Mouse (Mus musculus) G1E (cell line): ENCODE measurements around the gene Polm. TPM values are rescaled to one million over a fixed set of nuclear protein-coding genes. Genes with fewer than 3 reads are reported as not detected.

Source experiments
- ATAC-seq: 2 replicates; pipeline ENCODE4 v1.8.0; 2016; ENCODE audit warnings: mild to moderate bottlenecking; ENCODE audit not compliant: insufficient number of reproducible peaks, poor library complexity, low FRiP score, severe bottlenecking; ENCODE audit errors: extremely low read depth
- DNase-seq: peaks from one replicate; pipeline ENCODE4 v3.0.0; 2012; ENCODE audit warnings: low spot score
- H3K27me3 ChIP-seq: 2 replicates; pipeline ENCODE4 v1.6.1; 2012; ENCODE audit warnings: mild to moderate bottlenecking, low read length, inconsistent platforms; ENCODE audit not compliant: insufficient read depth
- H3K36me3 ChIP-seq: replicated peaks from 2 replicates; pipeline ENCODE3; 2012; ENCODE audit warnings: mild to moderate bottlenecking, inconsistent platforms
- H3K4me1 ChIP-seq: 2 replicates; pipeline ENCODE4 v1.6.1; 2012; ENCODE audit warnings: low read depth, low read length, inconsistent platforms, mixed read lengths; ENCODE audit not compliant: insufficient read depth
- H3K4me3 ChIP-seq: 2 replicates; pipeline ENCODE4 v1.5.1; 2012; ENCODE audit warnings: low read depth, mild to moderate bottlenecking, inconsistent platforms, low read length, moderate library complexity, mixed read lengths
- H3K9me3 ChIP-seq: replicated peaks from 2 replicates; pipeline ENCODE4 v1.6.1; 2012; ENCODE audit warnings: inconsistent platforms
- CTCF ChIP-seq: IDR thresholded peaks from 2 replicates; pipeline ENCODE4 v1.5.1; 2012; ENCODE audit warnings: low read depth, low read length, inconsistent platforms, mixed read lengths
- GATA1 ChIP-seq: IDR thresholded peaks from 2 replicates; pipeline ENCODE4 v1.6.1; 2012; ENCODE audit warnings: borderline replicate concordance, low read length, inconsistent platforms, mixed read lengths
- GATA2 ChIP-seq: IDR thresholded peaks from 2 replicates; pipeline ENCODE4 v1.6.1; 2012; ENCODE audit warnings: low read depth, low read length, inconsistent platforms, borderline replicate concordance
- POLR2AphosphoS5 ChIP-seq: IDR thresholded peaks from 2 replicates; pipeline ENCODE4 v1.6.1; 2012; ENCODE audit warnings: low read depth, low read length, inconsistent platforms; ENCODE audit not compliant: insufficient replicate concordance
- TAL1 ChIP-seq: conservative IDR thresholded peaks from 2 replicates; pipeline ENCODE4 v1.6.1; 2012; ENCODE audit warnings: low read depth, low read length, inconsistent platforms, mixed read lengths
- polyA plus RNA-seq: library from polyadenylated mRNA; stranded (reverse); fragments of >175 nt; gene quantifications from 2 replicates; pipeline ENCODE4 v1.2.3, GENCODE M21; 2012
- total RNA-seq, 2 experiments: library from RNA; stranded (forward) in 1 of 2; stranded (reverse) in 1 of 2; fragments of 200-1000 nt in 1 of 2; fragments of >200 nt in 1 of 2; fragmentation: Nextera tagmentation in 1 of 2; gene quantifications; 2 replicates each; pipeline ENCODE4 v1.2.3; 2014 to 2017

The Polm gene
- total and polyA plus RNA-seq, 3 experiments = 15.4 to 38.2 (median 32.1) TPM

- ATAC-seq = peak; percentile 38; the same call in 1 of the 2 replicates
- DNase-seq = peak; percentile 78
- peak; percentile 46 for TF ChIP-seq CTCF
- TF ChIP-seq POLR2AphosphoS5 = no peak
- peaks cover 50% of the 10 kb centered on the region for H3K4me1 ChIP-seq
- H3K27me3 ChIP-seq = no peaks in the 10 kb centered on the region
- peaks cover 53% of the 10 kb centered on the region for H3K36me3 ChIP-seq
- H3K4me3 ChIP-seq = peak overlapping the region; percentile 98
- no peaks in the 10 kb centered on the region for H3K9me3 ChIP-seq
Observed at GRCm38 (mm10) chr11:5789071-5789753, 48.6 kb downstream of the Polm start.

GRCm38 (mm10) chr11:5788056-5789014 is 49.5 kb downstream of the Polm start, which contains the start of gene Dbnl:
Gene Dbnl (plus strand): TSS chr11:5788488.
- TF ChIP-seq GATA1 (no peak), CTCF (peak; percentile 72)
- H3K36me3 ChIP-seq = peaks cover 48% of the 10 kb centered on the region
- H3K27me3 ChIP-seq = no peaks in the 10 kb centered on the region
- ATAC-seq = peak; percentile 73
- peak within 1 kb of the TSS; percentile 98 for H3K4me3 ChIP-seq
- H3K4me1 ChIP-seq = peaks cover 47% of the 10 kb centered on the region
- peak; percentile 87 for DNase-seq
- no peaks in the 10 kb centered on the region for H3K9me3 ChIP-seq

GRCm38 (mm10) chr11:5787671-5788055 is 50.2 kb downstream of the Polm start:
- ATAC-seq (no peak), DNase-seq (no peak)
- peaks cover 43% of the 10 kb centered on the region for H3K4me1 ChIP-seq
- TF ChIP-seq GATA1 (no peak), POLR2AphosphoS5 (no peak), CTCF (no peak), GATA2 (no peak), TAL1 (no peak)
- H3K27me3 ChIP-seq = no peaks in the 10 kb centered on the region
- H3K4me3 ChIP-seq = peak overlapping the region; percentile 98
- no peaks in the 10 kb centered on the region for H3K9me3 ChIP-seq
- peaks cover 42% of the 10 kb centered on the region for H3K36me3 ChIP-seq

DNA sequence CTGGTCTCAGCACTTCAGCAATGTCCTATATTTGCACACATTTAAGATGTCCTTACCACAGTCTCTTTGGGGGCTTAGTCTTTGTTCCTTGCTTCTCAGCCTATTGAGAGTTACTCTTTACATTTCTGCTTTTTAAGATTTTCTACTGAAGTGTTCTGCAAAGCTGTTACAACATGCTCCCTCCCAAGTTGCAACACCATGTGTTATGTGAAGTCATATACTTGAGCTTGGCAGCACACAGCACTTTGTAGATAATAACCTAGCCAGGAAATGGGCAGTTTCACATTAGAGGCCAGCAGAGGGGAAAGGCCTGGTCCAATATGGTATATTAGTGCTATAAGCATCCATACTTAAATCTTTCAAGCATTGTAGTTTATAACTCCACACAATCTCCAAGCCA is 52.1 kb downstream of the Polm start:
- Histone ChIP-seq H3K27me3 (no peaks in the 10 kb centered on the region), H3K4me1 (peaks cover 35% of the 10 kb centered on the region), H3K4me3 (no peak overlapping the region), H3K36me3 (peaks cover 35% of the 10 kb centered on the region), H3K9me3 (no peaks in the 10 kb centered on the region)
- TF ChIP-seq TAL1 = no peak
- TF ChIP-seq CTCF = no peak
- no peak for TF ChIP-seq POLR2AphosphoS5
- no peak for TF ChIP-seq GATA1
- no peak for TF ChIP-seq GATA2
- DNase-seq (no peak), ATAC-seq (no peak)

DNA sequence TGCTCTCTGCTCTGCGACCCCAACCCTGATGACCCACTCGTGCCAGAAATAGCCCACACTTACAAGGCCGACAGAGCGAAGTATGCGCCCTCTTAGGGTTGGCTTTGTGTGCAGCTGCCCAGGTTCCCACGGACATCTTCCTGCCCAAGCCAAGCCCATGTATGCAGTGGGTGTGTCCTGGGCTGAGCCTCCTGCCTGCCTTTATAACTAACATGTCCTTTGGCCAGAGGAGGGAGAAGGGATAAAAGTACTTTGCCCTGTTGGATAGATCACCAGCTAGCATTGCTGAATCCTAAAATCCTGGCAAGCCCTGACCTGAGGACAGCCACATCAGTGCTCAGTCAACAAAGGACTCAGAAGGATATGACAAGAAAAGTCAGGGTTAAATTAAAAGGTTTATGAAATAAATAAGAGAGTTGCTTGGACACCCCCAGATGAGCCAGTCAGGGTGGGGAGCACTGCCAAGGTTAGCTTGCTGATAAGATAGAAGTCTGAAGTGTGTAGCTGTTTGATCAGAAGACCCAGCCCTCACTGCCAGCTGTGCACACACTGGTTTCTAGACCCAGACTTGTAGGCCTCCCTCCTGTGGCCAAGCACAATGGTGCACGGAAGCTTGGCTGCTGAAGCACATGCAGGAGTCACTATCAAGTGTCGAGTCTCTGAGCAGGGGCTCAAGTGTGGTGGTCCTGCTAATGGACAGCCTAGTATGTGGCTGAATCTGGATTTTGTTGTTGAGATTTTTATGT is 55.4 kb downstream of the Polm start:
- DNase-seq (peak; percentile 26), ATAC-seq (no peak)
- 0 out of 2 replicates have a peak overlapping the region, but pooled peaks have one; percentile 9 for H3K4me3 ChIP-seq
- no peaks in the 10 kb centered on the region for H3K9me3 ChIP-seq
- no peak for TF ChIP-seq POLR2AphosphoS5
- no peak for TF ChIP-seq TAL1
- TF ChIP-seq CTCF = no peak
- TF ChIP-seq GATA2 = no peak
- no peak for TF ChIP-seq GATA1
- peaks cover 17% of the 10 kb centered on the region for H3K4me1 ChIP-seq
- H3K36me3 ChIP-seq = peaks cover 32% of the 10 kb centered on the region
- H3K27me3 ChIP-seq = no peaks in the 10 kb centered on the region

DNA sequence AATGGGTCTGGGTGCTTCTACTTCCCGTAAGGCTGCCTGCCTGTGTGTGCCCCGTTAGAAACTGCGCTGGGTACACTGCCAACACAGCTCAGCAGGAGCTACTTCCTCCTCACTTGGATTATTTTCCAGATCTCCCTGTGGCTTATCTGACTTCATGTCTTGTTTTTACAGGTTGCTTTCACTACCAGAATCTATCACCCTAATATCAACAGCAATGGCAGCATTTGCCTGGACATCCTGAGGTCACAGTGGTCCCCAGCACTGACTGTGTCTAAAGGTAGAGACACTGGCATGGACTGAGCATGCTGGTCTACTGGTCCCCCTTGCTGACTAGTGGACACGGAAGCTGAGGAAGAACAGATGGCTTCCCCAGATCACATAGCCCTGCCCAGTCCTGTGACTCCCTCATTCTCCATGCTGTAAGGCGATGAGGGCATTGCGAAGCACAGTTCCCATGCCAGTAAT is 57.7 kb downstream of the Polm start:
- H3K4me3 ChIP-seq = no peak overlapping the region
- H3K36me3 ChIP-seq = peaks cover 25% of the 10 kb centered on the region
- ATAC-seq = no peak

More for the DNA sequence above, 57.7 kb downstream of the Polm start:
- H3K27me3 ChIP-seq = no peaks in the 10 kb centered on the region
- DNase-seq = no peak
- TF ChIP-seq GATA2 = no peak
- TF ChIP-seq GATA1 = no peak
- no peak for TF ChIP-seq TAL1
- no peak for TF ChIP-seq POLR2AphosphoS5
- no peak for TF ChIP-seq CTCF
- H3K4me1 ChIP-seq = peaks cover 8% of the 10 kb centered on the region; the same call in 1 of the 2 replicates
- no peaks in the 10 kb centered on the region for H3K9me3 ChIP-seq
